Mouse (Mus musculus) large intestine, adult 2 months (tissue): ENCODE measurements around the gene Lrrc30. TPM values are rescaled to one million over a fixed set of nuclear protein-coding genes. Genes with fewer than 3 reads are reported as not detected.

Source experiments
- DNase-seq: peaks from one replicate; pipeline ENCODE4 v3.0.0-alpha.2; 2012; ENCODE audit warnings: low read depth, low spot score
- WGBS: fragments of 180-500 bp; shearing (Covaris S2); methylation state at CpG from one replicate; pipeline ENCODE4 v1.1.7; 2018; 5-methylcytosine and 5-hydroxymethylcytosine counted together
- polyA plus RNA-seq: library from polyadenylated mRNA; depleted of rRNA; stranded (reverse); fragments of >200 nt; gene quantifications from 2 replicates; pipeline ENCODE4 v1.2.3, GENCODE M21; 2012; rRNA removed

The Lrrc30 gene
- polyA plus RNA-seq, 1 experiment: not detected

GRCm38 (mm10) chr17:67584937-67585579, 47.5 kb downstream of the Lrrc30 start:
- peak; percentile 11 for DNase-seq
- 15% methylated on average over 6 of the region's 6 CpGs for WGBS

GRCm38 (mm10) chr17:67584533-67584932, 48.0 kb downstream of the Lrrc30 start:
- DNase-seq: no peak
- WGBS: 56% methylated on average over 7 of the region's 7 CpGs

GRCm38 (mm10) chr17:67583422-67583821, 49.1 kb downstream of the Lrrc30 start:
- no peak for DNase-seq
- WGBS: 57% methylated on average over 7 of the region's 7 CpGs

GRCm38 (mm10) chr17:67582681-67583356, 49.7 kb downstream of the Lrrc30 start:
- 77% methylated on average over 4 of the region's 4 CpGs for WGBS
- DNase-seq: no peak

GRCm38 (mm10) chr17:67581839-67582238, 50.7 kb downstream of the Lrrc30 start:
- whole genome bisulfite sequencing: 66% methylated on average over 5 of the region's 5 CpGs
- DNase-seq: no peak

Other genes starting within 250 kb of the Lrrc30 start
- gene Lama1, start 64.5 kb upstream of the Lrrc30 start, polyA plus RNA-seq: 1.9 and 3.3 TPM in 2 replicates